Mouse (Mus musculus): ENCODE data around the gene Dgkh. TPM values are rescaled to one million over a fixed set of nuclear protein-coding genes. Genes with fewer than 3 reads are reported as not detected.

The Dgkh gene
- polyA plus RNA-seq, 1 experiment: 1.2 TPM

DNA sequence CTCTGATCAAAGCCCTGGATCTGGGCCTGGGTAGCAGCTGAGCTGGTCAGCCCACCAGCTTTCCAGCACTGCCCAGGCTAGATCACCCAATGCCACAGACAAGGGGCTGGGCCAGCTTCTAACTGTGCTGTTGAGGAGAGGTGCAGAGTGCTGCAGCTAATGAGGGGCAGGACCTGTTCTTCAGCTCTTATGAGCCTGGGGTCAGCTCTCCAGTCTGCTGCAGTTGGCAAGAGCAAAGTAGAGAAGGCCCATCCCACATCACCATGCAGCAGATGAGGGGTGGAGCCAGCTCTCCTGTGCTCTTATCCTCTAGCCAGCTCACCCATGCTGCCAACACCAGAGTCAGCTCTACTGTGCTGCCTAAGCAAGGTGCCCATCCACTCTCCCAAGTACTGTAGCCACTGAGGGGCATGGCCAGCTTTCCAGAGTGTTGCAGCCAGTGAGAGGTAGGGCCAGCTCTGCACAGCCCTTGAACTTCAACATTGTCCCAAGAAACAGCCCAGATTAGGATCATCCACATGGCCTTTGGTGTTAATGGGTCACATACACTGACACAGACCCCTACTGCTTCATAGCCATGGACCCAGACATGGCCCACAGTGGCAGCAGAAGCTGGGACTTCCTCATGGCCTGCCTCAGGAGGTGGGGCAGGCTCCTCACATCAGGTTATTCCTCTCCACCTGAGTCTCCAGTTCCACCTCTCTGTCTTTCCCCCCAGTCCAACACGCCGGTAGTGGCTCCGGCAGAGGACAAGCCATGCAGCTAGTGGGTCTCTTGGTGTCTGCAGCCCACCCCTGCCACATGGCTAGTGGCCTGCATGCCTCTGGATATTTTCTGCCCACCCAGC is 206.7 kb downstream of the Dgkh start:
- TF ChIP-seq TCF12 (IDR thresholded peaks at IDR 0.05; ENCODE audit: insufficient read depth, poor library complexity, severe bottlenecking): no peak
- no peak for TF ChIP-seq POLR2A (IDR thresholded peaks at IDR 0.05; ENCODE audit: insufficient read length, low read depth)
- TF ChIP-seq REST (IDR thresholded peaks at IDR 0.05; ENCODE audit: insufficient read depth, insufficient read length): no peak
- no peak for TF ChIP-seq MAX (IDR thresholded peaks at IDR 0.05; ENCODE audit: low read depth)
- TF ChIP-seq POLR2AphosphoS2 (IDR thresholded peaks at IDR 0.05; ENCODE audit: insufficient read length, low read depth): no peak
- no peak for TF ChIP-seq USF1 (IDR thresholded peaks at IDR 0.05; ENCODE audit: low read depth)
- TF ChIP-seq MYOD1 (IDR thresholded peaks at IDR 0.05; ENCODE audit: control insufficient read depth in 1 of 3, insufficient read length in 2 of 3, low read depth in 2 of 3): no peak
- no peak for TF ChIP-seq SRF (IDR thresholded peaks at IDR 0.05; ENCODE audit: control insufficient read depth, insufficient read length, low read depth)
- TF ChIP-seq CEBPB (IDR thresholded peaks at IDR 0.05; ENCODE audit: insufficient read depth, poor library complexity, severe bottlenecking): no peak
- no peak for TF ChIP-seq MYOG (IDR thresholded peaks at IDR 0.05; ENCODE audit: control insufficient read depth in 1 of 3, insufficient read depth in 1 of 3, insufficient read length in 2 of 3, low read depth in 2 of 3)
- TF ChIP-seq TCF3 (IDR thresholded peaks at IDR 0.05; ENCODE audit: insufficient read length, low read depth): no peak
- no peak for TF ChIP-seq E2F4 (IDR thresholded peaks at IDR 0.05; ENCODE audit: insufficient read depth)
- no peak overlapping the region for H3K4me3 ChIP-seq
- H3K36me3 ChIP-seq (ENCODE audit: control insufficient read depth, insufficient read depth): peaks cover 6% of the 10 kb centered on the region
- H3K4me2 ChIP-seq (ENCODE audit: low read depth): no peak overlapping the region
- peaks cover 88% of the 10 kb centered on the region for H3K79me2 ChIP-seq (ENCODE audit: control insufficient read depth, insufficient read depth)
- H3K27me3 ChIP-seq (ENCODE audit: control insufficient read depth, insufficient read depth, insufficient read length): no peaks in the 10 kb centered on the region
- no peak overlapping the region for H3ac ChIP-seq (ENCODE audit: control insufficient read depth, insufficient read length)

DNA sequence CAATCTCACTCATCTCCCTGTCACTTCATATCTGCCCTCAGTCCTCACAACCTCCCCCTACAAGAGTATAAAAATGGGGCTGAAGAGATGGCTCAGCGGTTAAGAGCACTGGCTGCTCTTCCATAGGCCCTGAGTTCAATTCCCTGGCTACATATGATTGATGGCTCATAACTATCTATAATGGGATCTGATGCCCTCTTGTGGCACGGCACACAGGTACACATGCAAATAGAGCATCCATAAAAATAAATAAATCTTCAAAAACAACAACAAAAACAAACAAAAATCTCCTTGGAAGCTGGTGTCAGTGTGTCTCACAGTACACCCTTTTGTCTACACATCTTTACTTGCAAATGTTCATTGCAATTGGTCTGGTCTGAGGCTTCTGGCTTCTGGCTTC is 207.5 kb downstream of the Dgkh start:
- TF ChIP-seq TCF3 (IDR thresholded peaks at IDR 0.05; ENCODE audit: insufficient read length, low read depth) (no peak), MAX (IDR thresholded peaks at IDR 0.05; ENCODE audit: low read depth) (no peak), POLR2AphosphoS2 (IDR thresholded peaks at IDR 0.05; ENCODE audit: insufficient read length, low read depth) (no peak), MYOD1 (IDR thresholded peaks at IDR 0.05; ENCODE audit: control insufficient read depth in 1 of 3, insufficient read length in 2 of 3, low read depth in 2 of 3) (no peak), TCF12 (IDR thresholded peaks at IDR 0.05; ENCODE audit: insufficient read depth, poor library complexity, severe bottlenecking) (no peak), POLR2A (IDR thresholded peaks at IDR 0.05; ENCODE audit: insufficient read length, low read depth) (no peak), USF1 (IDR thresholded peaks at IDR 0.05; ENCODE audit: low read depth) (no peak), CEBPB (IDR thresholded peaks at IDR 0.05; ENCODE audit: insufficient read depth, poor library complexity, severe bottlenecking) (no peak), REST (IDR thresholded peaks at IDR 0.05; ENCODE audit: insufficient read depth, insufficient read length) (no peak), SRF (IDR thresholded peaks at IDR 0.05; ENCODE audit: control insufficient read depth, insufficient read length, low read depth) (no peak), MYOG (IDR thresholded peaks at IDR 0.05; ENCODE audit: control insufficient read depth in 1 of 3, insufficient read depth in 1 of 3, insufficient read length in 2 of 3, low read depth in 2 of 3) (no peak), E2F4 (IDR thresholded peaks at IDR 0.05; ENCODE audit: insufficient read depth) (no peak)
- H3K79me2 ChIP-seq (ENCODE audit: control insufficient read depth, insufficient read depth): peaks cover 81% of the 10 kb centered on the region
- no peak overlapping the region for H3ac ChIP-seq (ENCODE audit: control insufficient read depth, insufficient read length)
- H3K36me3 ChIP-seq (ENCODE audit: control insufficient read depth, insufficient read depth): peaks cover 12% of the 10 kb centered on the region
- H3K4me2 ChIP-seq (ENCODE audit: low read depth): no peak overlapping the region
- H3K27me3 ChIP-seq (ENCODE audit: control insufficient read depth, insufficient read depth, insufficient read length): no peaks in the 10 kb centered on the region
- H3K4me3 ChIP-seq: no peak overlapping the region

DNA sequence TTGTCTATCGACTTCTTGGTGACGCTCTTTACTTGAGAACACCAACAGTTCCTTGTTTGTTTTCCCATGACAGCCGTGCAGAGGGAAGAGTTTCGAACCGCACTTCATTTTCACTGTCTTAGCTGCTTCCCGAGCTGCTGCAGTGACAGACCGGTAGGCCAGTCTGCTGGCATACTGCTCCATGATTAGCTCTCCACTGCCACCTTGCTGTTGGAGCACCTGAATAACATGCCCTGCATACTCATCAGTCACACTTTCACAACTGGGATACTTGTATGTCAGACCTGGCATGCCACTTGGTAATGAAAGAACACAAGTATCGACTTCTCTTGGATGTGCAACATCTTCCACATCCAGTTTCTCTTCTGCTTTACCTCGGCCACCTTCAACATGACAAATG is 221.9 kb downstream of the Dgkh start:
- Histone ChIP-seq H3K4me3 (no peak overlapping the region), H3K36me3 (ENCODE audit: control insufficient read depth, insufficient read depth) (peaks cover 80% of the 10 kb centered on the region), H3K79me2 (ENCODE audit: control insufficient read depth, insufficient read depth) (no peaks in the 10 kb centered on the region), H3ac (ENCODE audit: control insufficient read depth, insufficient read length) (no peak overlapping the region), H3K27me3 (ENCODE audit: control insufficient read depth, insufficient read depth, insufficient read length) (no peaks in the 10 kb centered on the region), H3K4me2 (ENCODE audit: low read depth) (no peak overlapping the region)
- TF ChIP-seq POLR2AphosphoS2 (IDR thresholded peaks at IDR 0.05; ENCODE audit: insufficient read length, low read depth) (no peak), TCF12 (IDR thresholded peaks at IDR 0.05; ENCODE audit: insufficient read depth, poor library complexity, severe bottlenecking) (no peak), MYOG (IDR thresholded peaks at IDR 0.05; ENCODE audit: control insufficient read depth in 1 of 3, insufficient read depth in 1 of 3, insufficient read length in 2 of 3, low read depth in 2 of 3) (no peak), MYOD1 (IDR thresholded peaks at IDR 0.05; ENCODE audit: control insufficient read depth in 1 of 3, insufficient read length in 2 of 3, low read depth in 2 of 3) (no peak), TCF3 (IDR thresholded peaks at IDR 0.05; ENCODE audit: insufficient read length, low read depth) (no peak), POLR2A (IDR thresholded peaks at IDR 0.05; ENCODE audit: insufficient read length, low read depth) (no peak), REST (IDR thresholded peaks at IDR 0.05; ENCODE audit: insufficient read depth, insufficient read length) (no peak), USF1 (IDR thresholded peaks at IDR 0.05; ENCODE audit: low read depth) (no peak), MAX (IDR thresholded peaks at IDR 0.05; ENCODE audit: low read depth) (no peak), SRF (IDR thresholded peaks at IDR 0.05; ENCODE audit: control insufficient read depth, insufficient read length, low read depth) (no peak), E2F4 (IDR thresholded peaks at IDR 0.05; ENCODE audit: insufficient read depth) (no peak)

DNA sequence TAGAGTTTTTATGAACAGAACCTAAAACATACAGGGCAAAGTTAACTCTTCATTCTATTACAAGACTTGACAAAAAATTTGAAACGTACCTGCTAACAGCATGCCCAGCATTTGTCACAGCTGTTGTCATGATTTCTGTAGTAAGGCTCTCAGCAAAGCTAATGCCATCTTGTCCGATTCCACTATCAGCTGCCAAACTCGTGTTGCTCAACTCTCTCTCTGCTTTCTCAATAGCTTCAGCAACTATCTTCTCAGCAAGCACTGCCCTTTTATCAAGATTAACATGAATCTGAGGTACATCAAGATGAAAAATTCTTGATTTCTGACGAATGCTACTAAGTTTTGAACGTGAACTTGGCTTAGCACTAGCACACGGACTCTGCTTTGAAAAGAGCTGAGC is 222.8 kb downstream of the Dgkh start:
- H3K4me3 ChIP-seq: no peak overlapping the region
- H3K27me3 ChIP-seq (ENCODE audit: control insufficient read depth, insufficient read depth, insufficient read length): no peaks in the 10 kb centered on the region
- TF ChIP-seq CEBPB (IDR thresholded peaks at IDR 0.05; ENCODE audit: insufficient read depth, poor library complexity, severe bottlenecking) (no peak), MYOG (IDR thresholded peaks at IDR 0.05; ENCODE audit: control insufficient read depth in 1 of 3, insufficient read depth in 1 of 3, insufficient read length in 2 of 3, low read depth in 2 of 3) (no peak), SRF (IDR thresholded peaks at IDR 0.05; ENCODE audit: control insufficient read depth, insufficient read length, low read depth) (no peak), MAX (IDR thresholded peaks at IDR 0.05; ENCODE audit: low read depth) (no peak)
- H3K79me2 ChIP-seq (ENCODE audit: control insufficient read depth, insufficient read depth): no peaks in the 10 kb centered on the region
- H3ac ChIP-seq (ENCODE audit: control insufficient read depth, insufficient read length): no peak overlapping the region
- H3K4me2 ChIP-seq (ENCODE audit: low read depth): no peak overlapping the region
- peaks cover 77% of the 10 kb centered on the region for H3K36me3 ChIP-seq (ENCODE audit: control insufficient read depth, insufficient read depth)

Other genes with a start within 250 kb of the Dgkh start
- 11.4 TPM for gene Akap11, start 196.0 kb downstream of the Dgkh start, polyA plus RNA-seq (2012; fragmentation: generic; extraction: Trizol)
- 20.1 TPM for gene Vwa8, start 116.3 kb upstream of the Dgkh start, polyA plus RNA-seq (2012; fragmentation: generic; extraction: Trizol)

Data from myocyte (in vitro differentiated cells).